Mouse (Mus musculus) MEL (cell line): ENCODE results near the gene Cdc27.

ENCODE experiments used
- ELF1 ChIP-seq: IDR thresholded peaks from 2 replicates; pipeline ENCODE4 v1.6.1; 2014; ENCODE audit warnings: low read depth, mild to moderate bottlenecking, inconsistent platforms, low read length, improper control_type of control experiment, moderate library complexity
- EP300 ChIP-seq, 2 experiments: IDR thresholded peaks; 2 replicates each; pipeline ENCODE4 v1.6.1; 2011; ENCODE audit warnings: improper control_type of control experiment in 2 of 2, low read length in 2 of 2, low read depth in 1 of 2, mild to moderate bottlenecking in 1 of 2
- GATA1 ChIP-seq: IDR thresholded peaks from 2 replicates; pipeline ENCODE4 v1.6.1; 2011; ENCODE audit warnings: low read depth, low read length, improper control_type of control experiment
- USF1 ChIP-seq: IDR thresholded peaks from 2 replicates; pipeline ENCODE4 v1.6.1; 2014; ENCODE audit warnings: low read depth, mild to moderate bottlenecking, inconsistent platforms, low read length, improper control_type of control experiment, moderate library complexity
- ZMIZ1 ChIP-seq: IDR thresholded peaks from 2 replicates; pipeline ENCODE4 v1.6.1; 2012; ENCODE audit warnings: low read depth, mild to moderate bottlenecking, inconsistent platforms, low read length, improper control_type of control experiment, moderate library complexity

- no peak for TF ChIP-seq GATA1
- no peak for TF ChIP-seq ELF1
- TF ChIP-seq EP300 (IDR thresholded peaks at IDR 0.05; ENCODE audit: low read depth in 1 of 2, low read length in 2 of 2): no peak
- TF ChIP-seq ZMIZ1: no peak
- TF ChIP-seq USF1: no peak
Measured at GRCm38 (mm10) chr11:104558065-104558464, 7.6 kb upstream of the Cdc27 start.
